Mouse (Mus musculus) spleen, adult 2 months (tissue): ENCODE results near the gene Tomm40.

ENCODE experiments used
- CTCF ChIP-seq: fragments of 200-500 bp; IDR thresholded peaks from 2 replicates; pipeline ENCODE4 v1.5.1; 2011; ENCODE audit warnings: mild to moderate bottlenecking, inconsistent platforms; ENCODE audit not compliant: insufficient read depth, insufficient read length, insufficient replicate concordance; ENCODE audit errors: extremely low read depth
- POLR2A ChIP-seq: fragments of 200-500 bp; IDR thresholded peaks from 2 replicates; pipeline ENCODE4 v1.6.1; 2011; ENCODE audit warnings: low read depth, low read length, inconsistent platforms

- peak; percentile 29; the same call in 1 of the 2 replicates for TF ChIP-seq CTCF
- no peak for TF ChIP-seq POLR2A
These were observed 34.4 kb upstream of the Tomm40 start for GRCm38 (mm10) chr7:19749389-19750216.
